Mouse (Mus musculus) liver, embryonic 12.5 days (tissue): Measurements from ENCODE around the gene Ubald2. TPM values are rescaled to one million over a fixed set of nuclear protein-coding genes. Genes with fewer than 3 reads are reported as not detected.

Experiments
- ATAC-seq: fragments of 200-750 bp; cut with Nextera tagmentation; 2 replicates; pipeline ENCODE4 v1.8.0; 2017; ENCODE audit warnings: moderate number of reproducible peaks, mild to moderate bottlenecking, moderate library complexity
- H3K27ac ChIP-seq: fragments of 300-500 bp; sonication (generic); 2 replicates; pipeline ENCODE4 v1.5.1; 2016; ENCODE audit warnings: mild to moderate bottlenecking
- H3K27me3 ChIP-seq: fragments of 300-500 bp; sonication (generic); replicated peaks from 2 replicates; pipeline ENCODE4 v1.6.1; 2016; ENCODE audit warnings: mild to moderate bottlenecking, moderate library complexity
- H3K36me3 ChIP-seq: fragments of 300-500 bp; sonication (generic); 2 replicates; pipeline ENCODE4 v1.6.1; 2016; ENCODE audit warnings: mild to moderate bottlenecking, moderate library complexity
- H3K4me1 ChIP-seq: fragments of 300-500 bp; sonication (generic); 2 replicates; pipeline ENCODE4 v1.6.1; 2016
- H3K4me2 ChIP-seq: fragments of 300-500 bp; sonication (generic); 2 replicates; pipeline ENCODE4 v1.6.1; 2016; ENCODE audit warnings: mild to moderate bottlenecking, moderate library complexity
- H3K4me3 ChIP-seq: fragments of 300-500 bp; sonication (generic); 2 replicates; pipeline ENCODE4 v1.5.1; 2016; ENCODE audit warnings: mild to moderate bottlenecking, moderate library complexity
- H3K9ac ChIP-seq: fragments of 300-500 bp; sonication (generic); 2 replicates; pipeline ENCODE4 v1.6.1; 2016; ENCODE audit warnings: mild to moderate bottlenecking, moderate library complexity
- H3K9me3 ChIP-seq: fragments of 300-500 bp; sonication (generic); replicated peaks from 2 replicates; pipeline ENCODE4 v1.6.1; 2016; ENCODE audit warnings: mild to moderate bottlenecking, moderate library complexity
- whole genome bisulfite sequencing: fragments of 180-500 bp; shearing (Covaris S2); methylation state at CpG from one replicate; pipeline ENCODE4 v1.1.7; 2016; ENCODE audit not compliant: insufficient replicate concordance; 5-methylcytosine and 5-hydroxymethylcytosine counted together
- polyA plus RNA-seq: library from polyadenylated mRNA; unstranded; fragments of >200 nt; fragmentation: Nextera tagmentation; extraction: Ambion mirVana; gene quantifications from 2 replicates; pipeline ENCODE4 v1.2.1, GENCODE M21; 2016

The Ubald2 gene
- polyA plus RNA-seq = 32.3 and 32.6 TPM in 2 replicates

DNA sequence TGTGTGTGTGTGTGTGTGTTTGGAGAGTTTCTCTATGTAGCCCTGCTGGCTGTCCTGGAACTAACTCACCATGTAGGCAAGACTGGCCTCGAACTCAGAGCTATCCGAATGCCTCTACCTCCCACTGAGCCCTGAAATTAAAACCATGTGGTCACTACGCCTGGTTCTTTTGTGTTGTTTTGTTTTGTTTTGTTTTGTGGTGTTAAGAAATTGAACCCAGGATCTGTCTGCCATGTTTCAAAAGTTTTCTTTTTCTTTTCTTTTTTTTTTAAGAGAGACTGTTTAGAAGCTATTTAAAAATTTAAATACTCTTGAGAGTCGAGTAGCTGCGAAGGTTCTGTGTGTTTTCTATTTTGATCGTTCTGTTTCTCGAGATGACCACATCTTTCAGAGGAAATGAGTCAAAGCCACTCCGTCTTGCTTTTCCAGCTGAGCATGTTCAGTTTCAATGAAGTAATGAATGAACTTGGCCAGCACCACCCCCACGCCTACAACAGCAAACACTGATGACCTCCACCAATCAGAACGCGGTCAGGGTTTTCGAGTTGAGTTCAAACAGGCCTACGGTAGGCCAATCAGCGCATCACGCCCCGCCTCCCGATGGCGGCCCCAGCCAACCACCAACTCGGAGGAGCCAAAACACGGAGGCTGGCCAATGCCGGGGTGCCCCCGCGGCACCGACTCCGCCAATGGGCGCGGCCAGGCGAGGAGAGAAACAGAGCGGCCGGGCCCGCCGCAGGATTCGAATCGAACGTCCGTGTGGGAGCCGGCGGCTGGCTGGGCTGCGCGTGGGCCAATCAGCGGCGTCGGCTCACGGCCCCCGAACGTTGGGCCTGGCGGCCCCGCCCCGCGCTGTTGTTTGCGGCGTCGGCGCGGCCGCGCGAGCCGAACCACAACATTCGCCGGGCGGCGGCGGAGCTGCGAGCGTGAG is at the start of gene Ubald2:
Ubald2 (plus strand) TSS at position 739 of the 931 bp plus-strand sequence.
- no peaks in the 10 kb centered on the region for H3K9me3 ChIP-seq
- peaks cover 79% of the 10 kb centered on the region for H3K4me1 ChIP-seq
- peak within 1 kb of the TSS; percentile 94 for H3K4me3 ChIP-seq
- peak; percentile 94 for ATAC-seq
- peak within 1 kb of the TSS; percentile 95 for H3K27ac ChIP-seq
- WGBS = 2% methylated on average over 66 of the region's 66 CpGs
- peak within 1 kb of the TSS; percentile 98 for H3K9ac ChIP-seq
- H3K36me3 ChIP-seq = peaks cover 33% of the 10 kb centered on the region
- no peaks in the 10 kb centered on the region for H3K27me3 ChIP-seq
- H3K4me2 ChIP-seq = peak within 1 kb of the TSS; percentile 87

DNA sequence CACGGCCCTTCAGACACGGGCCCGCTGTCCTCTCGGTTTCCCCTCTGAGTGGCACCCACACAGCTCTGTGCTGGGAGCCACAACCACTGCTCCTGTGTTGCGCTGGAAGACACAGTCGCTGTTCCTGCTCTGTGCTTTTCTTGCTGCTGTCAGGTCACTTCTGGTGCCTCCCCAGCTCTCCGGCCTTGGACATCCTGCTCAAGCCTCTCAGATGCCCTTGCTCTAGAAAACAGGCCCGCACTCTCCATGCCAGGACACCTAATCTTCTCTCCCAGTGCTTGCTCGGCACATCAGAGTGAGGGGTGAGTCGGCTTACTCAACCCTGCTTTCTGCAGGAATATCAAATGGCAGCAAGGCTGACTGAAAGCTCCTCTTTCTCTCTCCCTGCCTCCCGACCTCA is 49.7 kb upstream of the Ubald2 start:
- Histone ChIP-seq H3K9ac (no peak overlapping the region), H3K36me3 (no peaks in the 10 kb centered on the region), H3K27me3 (no peaks in the 10 kb centered on the region), H3K4me2 (no peak overlapping the region), H3K9me3 (no peaks in the 10 kb centered on the region), H3K4me3 (no peak overlapping the region), H3K27ac (no peak overlapping the region), H3K4me1 (peaks cover 23% of the 10 kb centered on the region)
- WGBS = 67% methylated on average over 11 of the region's 11 CpGs
- no peak for ATAC-seq

DNA sequence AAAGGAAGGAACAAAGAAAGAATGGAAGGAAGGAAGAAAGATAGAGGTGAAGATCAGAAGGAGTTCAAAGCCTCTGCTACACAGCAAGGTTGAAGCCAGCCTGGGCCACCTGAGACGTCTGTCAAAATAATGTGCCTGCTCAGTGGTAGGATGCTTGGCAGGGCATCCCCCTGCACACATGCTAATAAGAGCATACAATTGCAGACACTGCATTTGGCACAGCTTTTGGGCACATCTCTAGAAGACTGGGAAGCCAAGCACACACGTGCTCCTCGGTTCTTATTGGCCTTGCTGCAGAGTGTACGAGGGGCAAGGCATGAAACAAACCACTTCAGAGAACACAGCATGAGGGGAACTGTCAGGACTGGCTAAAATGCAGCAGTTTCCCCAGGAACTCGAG is 47.9 kb upstream of the Ubald2 start:
- no peak overlapping the region for H3K4me3 ChIP-seq
- H3K9me3 ChIP-seq = no peaks in the 10 kb centered on the region
- 57% methylated on average over 5 of the region's 5 CpGs for WGBS
- no peaks in the 10 kb centered on the region for H3K36me3 ChIP-seq
- no peak for ATAC-seq
- no peaks in the 10 kb centered on the region for H3K27me3 ChIP-seq
- no peak overlapping the region for H3K4me2 ChIP-seq
- H3K9ac ChIP-seq = no peak overlapping the region
- no peak overlapping the region for H3K27ac ChIP-seq
- H3K4me1 ChIP-seq = peaks cover 23% of the 10 kb centered on the region

DNA sequence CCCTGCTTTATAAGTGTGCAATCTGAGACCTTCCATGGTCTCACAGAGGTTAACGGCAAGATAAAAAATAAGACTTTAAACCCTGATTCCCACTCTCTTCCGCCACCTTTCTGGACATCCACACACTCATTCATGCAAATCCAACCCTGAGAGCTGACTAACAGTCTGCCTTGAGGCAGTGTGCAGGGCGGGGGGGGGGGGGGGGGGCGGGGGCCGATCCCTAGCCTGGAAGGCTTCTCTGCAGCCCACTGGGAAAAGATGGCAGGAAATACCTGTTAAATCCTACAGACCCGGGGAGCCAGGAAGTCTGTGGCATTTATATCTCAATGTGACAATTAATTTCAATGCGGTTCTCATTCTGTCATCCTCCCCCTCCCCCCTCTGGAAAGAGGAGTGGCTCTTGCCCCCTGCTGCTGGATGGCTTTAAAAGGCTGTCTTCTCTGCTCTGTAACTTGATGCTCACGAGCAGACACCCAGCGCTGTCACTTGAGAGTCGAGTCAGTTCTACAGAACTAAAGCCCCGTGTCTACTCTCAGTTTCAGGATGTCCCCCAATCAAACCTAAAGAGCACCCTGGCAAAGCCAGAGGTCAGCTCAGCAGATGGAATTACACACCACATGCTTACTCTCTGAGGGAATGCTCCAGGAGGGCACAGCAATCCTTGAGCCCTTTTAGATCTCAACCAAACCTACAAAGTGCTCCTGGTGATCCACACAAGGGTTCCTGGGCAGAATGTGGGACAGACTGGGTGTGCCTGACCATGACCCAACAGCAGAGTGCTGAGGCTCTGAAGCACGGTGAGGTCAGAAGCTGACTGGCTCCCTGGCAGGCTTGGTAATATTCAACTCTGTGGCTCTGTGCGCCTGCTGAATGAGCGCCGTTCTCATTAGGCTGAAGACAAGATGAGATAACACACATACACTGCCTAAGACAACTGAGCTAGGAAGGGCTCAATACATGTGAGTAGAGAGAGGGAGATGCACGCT is 46.5 kb upstream of the Ubald2 start:
- Histone ChIP-seq H3K4me2 (peak overlapping the region; percentile 37), H3K27ac (peak overlapping the region; percentile 57), H3K27me3 (no peaks in the 10 kb centered on the region), H3K4me3 (no peak overlapping the region), H3K36me3 (no peaks in the 10 kb centered on the region), H3K9me3 (no peaks in the 10 kb centered on the region), H3K4me1 (peaks cover 23% of the 10 kb centered on the region), H3K9ac (peak overlapping the region; percentile 39)
- ATAC-seq = peak; percentile 22; the same call in 1 of the 2 replicates
- 26% methylated on average over 14 of the region's 16 CpGs for WGBS

DNA sequence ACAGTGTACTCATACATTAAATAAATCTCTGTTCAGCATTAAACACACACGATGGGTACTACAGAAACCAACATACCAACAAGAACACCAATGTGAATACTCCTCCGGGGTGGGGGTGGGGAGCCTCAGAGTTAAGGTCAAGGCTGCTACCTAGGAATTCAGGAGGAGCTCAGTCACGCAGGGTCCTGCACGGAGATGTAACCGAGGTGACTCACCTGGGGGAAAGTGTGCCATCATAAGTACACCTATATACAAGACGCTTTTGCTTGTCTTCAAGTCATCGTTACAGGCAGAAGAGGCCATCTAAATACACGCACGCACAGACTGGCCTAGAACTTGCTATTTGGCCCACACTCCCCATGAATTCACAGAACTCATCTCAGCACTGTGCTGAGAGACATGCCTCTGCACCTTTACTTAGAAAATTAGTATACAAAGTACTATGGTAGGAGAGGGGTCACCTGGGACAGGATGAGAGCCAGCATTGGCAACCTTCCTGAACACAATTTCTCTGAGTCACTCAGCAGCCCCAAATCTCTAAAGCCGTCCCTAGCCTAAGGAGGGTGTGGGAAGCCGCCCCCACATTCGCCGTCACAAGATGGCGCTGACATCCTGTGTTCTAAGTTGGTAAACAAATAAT is 44.9 kb upstream of the Ubald2 start:
- Histone ChIP-seq H3K4me1 (peaks cover 23% of the 10 kb centered on the region), H3K9ac (peak overlapping the region; percentile 54), H3K4me2 (peak overlapping the region; percentile 58), H3K36me3 (no peaks in the 10 kb centered on the region), H3K27me3 (no peaks in the 10 kb centered on the region), H3K4me3 (peak overlapping the region; percentile 42), H3K9me3 (no peaks in the 10 kb centered on the region), H3K27ac (peak overlapping the region; percentile 85)
- 61% methylated on average over 14 of the region's 14 CpGs for WGBS
- peak; percentile 89 for ATAC-seq

DNA sequence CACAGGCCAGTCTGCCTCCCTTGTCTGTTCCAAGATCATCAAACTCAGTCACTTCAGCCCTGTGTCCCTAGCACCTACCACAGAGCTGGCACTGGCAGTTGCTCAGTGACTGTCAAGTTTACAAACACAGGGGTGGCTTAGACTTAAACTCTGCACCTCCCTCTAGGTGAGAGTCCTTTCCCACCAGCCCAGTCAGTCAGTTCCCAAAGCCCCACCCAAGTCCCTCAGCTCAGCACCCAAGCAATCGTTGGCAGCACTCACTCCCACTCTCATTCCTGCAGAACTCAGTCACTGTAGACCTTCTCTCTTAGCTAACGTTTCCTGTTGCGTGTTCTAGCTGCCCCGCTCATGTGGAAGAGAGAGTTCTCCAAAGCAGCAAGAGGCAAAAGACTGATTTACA is 39.1 kb upstream of the Ubald2 start:
- 83% methylated on average over 4 of the region's 4 CpGs for WGBS
- Histone ChIP-seq H3K27me3 (no peaks in the 10 kb centered on the region), H3K4me3 (no peak overlapping the region), H3K9ac (no peak overlapping the region), H3K4me1 (0 out of 2 replicates have a peak, but pooled peaks cover 4% of the 10 kb centered on the region), H3K36me3 (peaks cover 18% of the 10 kb centered on the region), H3K9me3 (no peaks in the 10 kb centered on the region), H3K4me2 (peak overlapping the region; percentile 21), H3K27ac (no peak overlapping the region; the same call in 1 of the 2 replicates)
- ATAC-seq = 0 out of 2 replicates have a peak, but pooled peaks have one; percentile 51

DNA sequence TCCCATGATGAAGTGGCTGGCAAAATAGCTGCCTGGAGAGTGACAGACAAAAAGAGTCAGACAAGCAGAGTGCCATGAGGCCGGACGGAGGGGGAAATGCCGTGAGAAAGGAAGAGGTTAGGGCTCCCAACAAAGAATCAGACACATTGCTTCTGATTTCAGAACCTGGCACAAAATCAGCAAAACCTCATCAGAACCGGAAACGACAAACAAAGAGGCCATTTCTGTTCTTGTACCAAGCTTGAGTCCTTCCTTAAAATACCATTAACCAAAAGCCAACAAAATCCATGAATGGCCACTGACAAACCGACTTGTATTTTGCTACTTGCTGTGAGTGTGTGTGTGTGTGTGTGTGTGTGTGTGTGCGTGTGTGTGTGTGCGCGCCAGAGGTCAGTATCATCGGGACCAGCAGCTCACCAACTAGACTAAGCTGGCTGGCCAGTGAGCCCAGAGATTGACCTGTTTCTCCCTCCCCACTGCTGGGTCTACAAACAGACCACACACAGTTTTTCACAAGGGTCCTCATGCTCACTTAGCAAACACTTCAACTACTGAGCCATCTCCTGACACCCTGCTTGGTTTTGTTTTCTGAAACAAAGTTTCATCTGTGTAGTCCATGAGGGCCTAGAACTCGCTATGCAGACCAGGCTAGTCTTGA is 37.5 kb upstream of the Ubald2 start:
- Histone ChIP-seq H3K4me2 (no peak overlapping the region), H3K9me3 (no peaks in the 10 kb centered on the region), H3K27ac (no peak overlapping the region), H3K27me3 (no peaks in the 10 kb centered on the region), H3K36me3 (peaks cover 18% of the 10 kb centered on the region), H3K4me1 (peaks cover 18% of the 10 kb centered on the region), H3K4me3 (no peak overlapping the region), H3K9ac (no peak overlapping the region)
- 80% methylated on average over 11 of the region's 11 CpGs for WGBS
- ATAC-seq = no peak

DNA sequence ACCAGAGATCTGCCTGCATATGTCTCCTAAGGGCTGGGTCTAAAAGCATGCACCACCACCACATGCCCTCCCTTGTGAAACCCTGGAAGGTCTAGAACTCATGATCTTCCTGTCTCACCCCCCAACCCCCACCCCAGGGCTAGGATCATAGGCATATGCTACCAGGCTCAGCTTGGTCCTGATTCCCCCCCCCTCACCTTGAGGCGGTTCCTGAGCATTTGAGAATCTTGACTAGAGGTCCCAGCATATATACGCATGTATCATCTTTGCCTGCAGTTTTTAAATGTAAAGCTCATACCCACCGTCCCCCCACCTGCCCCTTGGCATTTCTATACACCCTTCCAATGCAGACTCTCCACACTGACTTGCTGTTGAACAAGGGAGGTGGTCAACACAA is 37.0 kb upstream of the Ubald2 start:
- H3K27me3 ChIP-seq = no peaks in the 10 kb centered on the region
- WGBS = 83% methylated on average over 3 of the region's 3 CpGs
- peaks cover 18% of the 10 kb centered on the region for H3K36me3 ChIP-seq
- H3K4me3 ChIP-seq = no peak overlapping the region
- H3K9ac ChIP-seq = no peak overlapping the region
- H3K4me1 ChIP-seq = peaks cover 18% of the 10 kb centered on the region
- H3K27ac ChIP-seq = no peak overlapping the region
- H3K9me3 ChIP-seq = no peaks in the 10 kb centered on the region
- no peak for ATAC-seq
- H3K4me2 ChIP-seq = no peak overlapping the region

DNA sequence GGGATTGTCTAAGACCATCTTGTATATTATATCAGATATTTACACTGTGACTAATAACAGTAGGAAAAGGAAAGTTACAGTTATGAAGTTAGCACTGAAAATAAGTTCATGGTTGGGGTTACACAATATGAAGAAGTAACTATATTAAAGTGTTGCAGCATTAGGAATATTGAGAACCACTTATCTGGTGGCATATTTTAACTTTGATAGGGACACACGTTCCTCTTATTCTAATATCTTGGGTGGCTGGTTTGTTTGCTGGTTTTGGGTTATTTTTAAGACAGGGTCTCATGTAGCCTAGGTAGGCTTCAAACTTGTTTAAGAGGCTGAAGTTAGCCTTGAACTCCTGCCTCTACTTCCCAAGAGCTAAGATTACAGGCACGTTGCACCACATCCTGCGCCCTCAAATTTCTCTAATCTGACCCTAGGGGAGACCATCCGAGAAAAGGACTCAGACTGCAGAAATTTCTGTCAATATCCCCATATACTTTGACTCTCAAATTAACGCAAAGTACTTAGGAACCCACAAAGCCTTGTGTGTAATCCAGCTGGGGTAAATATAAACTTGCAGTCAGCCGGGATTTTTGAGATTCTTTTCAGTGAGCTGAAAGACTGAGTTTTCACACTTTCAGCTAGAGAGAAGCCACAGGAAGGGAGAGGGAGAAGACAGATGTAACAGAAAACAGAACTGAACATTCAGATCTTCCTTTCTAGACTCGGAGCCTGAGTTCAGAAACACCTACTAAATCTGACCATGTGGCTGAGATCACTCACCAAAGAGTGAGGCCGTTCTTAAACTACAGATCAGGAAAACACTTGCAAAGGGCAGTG is 36.2 kb upstream of the Ubald2 start:
- Histone ChIP-seq H3K9me3 (no peaks in the 10 kb centered on the region), H3K9ac (no peak overlapping the region), H3K27me3 (no peaks in the 10 kb centered on the region), H3K4me2 (no peak overlapping the region), H3K36me3 (peaks cover 18% of the 10 kb centered on the region), H3K4me1 (peaks cover 18% of the 10 kb centered on the region), H3K4me3 (no peak overlapping the region), H3K27ac (no peak overlapping the region)
- no peak for ATAC-seq
- WGBS = 61% methylated on average over 8 of the region's 8 CpGs

DNA sequence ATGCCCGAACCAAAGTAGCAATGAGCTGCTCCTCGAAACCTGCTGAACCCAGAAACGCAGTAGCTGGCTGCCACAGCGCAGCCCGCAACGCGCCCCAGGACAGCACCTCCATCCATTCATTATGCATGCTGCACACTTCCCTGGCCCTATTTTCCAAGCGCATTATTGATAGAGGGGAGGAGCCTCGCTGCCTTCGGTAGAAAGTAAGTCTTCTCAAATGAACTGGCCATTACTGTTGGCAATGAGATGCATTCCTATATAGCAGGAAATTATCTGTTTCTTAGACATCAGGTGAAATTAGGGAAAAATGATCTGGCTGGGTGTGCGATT is 35.6 kb upstream of the Ubald2 start:
- 85% methylated on average over 11 of the region's 11 CpGs for WGBS
- Histone ChIP-seq H3K9me3 (no peaks in the 10 kb centered on the region), H3K4me1 (peaks cover 18% of the 10 kb centered on the region), H3K4me2 (no peak overlapping the region), H3K36me3 (peaks cover 18% of the 10 kb centered on the region), H3K27ac (no peak overlapping the region), H3K9ac (no peak overlapping the region), H3K4me3 (no peak overlapping the region), H3K27me3 (no peaks in the 10 kb centered on the region)
- ATAC-seq = no peak
